Mouse (Mus musculus): ENCODE measurements around the gene Ifitm2.
"Not testable (repeated sequence)": the region's sequence is repeated elsewhere in the genome, so short reads cannot be mapped to it uniquely, and the experiment has no call there.

Ifitm2 gene

DNA sequence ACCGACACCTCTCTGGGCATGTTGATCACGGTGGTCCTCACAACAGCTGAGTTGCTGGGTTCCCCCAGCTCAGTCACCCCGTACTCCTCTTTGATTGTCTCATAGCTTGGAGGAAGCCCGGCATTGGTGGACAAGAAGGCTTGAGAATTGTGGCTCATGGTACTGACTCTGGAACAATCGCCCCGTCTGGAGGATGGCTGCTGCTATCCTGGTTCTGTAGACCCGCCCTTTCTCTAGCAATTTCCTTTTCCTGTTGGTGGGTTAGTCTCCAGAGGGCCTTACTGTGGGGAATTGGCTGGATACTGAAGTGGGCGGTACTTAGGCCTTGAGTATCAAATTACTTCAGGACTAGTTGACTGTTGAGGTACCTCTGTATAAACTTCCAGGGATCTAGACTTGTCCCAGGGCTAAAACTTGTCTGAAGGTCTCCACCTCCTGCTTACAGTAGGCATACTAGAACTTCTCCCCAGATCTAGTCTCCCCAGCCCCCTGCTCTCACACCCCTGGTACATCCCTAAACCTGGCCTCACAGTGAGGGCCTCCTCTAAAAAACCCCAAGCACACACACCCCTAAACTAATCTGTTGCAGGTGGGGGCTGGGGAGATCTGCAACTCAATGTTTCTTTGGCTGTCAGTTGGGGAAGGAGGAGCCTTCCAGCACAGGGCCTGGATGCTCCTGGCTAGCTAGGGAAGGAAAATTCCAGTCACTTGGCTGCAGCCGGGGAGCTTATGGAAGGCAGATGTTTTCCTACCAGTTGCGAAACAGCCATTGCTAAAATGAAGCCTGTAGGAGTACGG, at the start of gene Ifitm2, which contains the start of gene Gm45717:
Gene Ifitm2 (minus strand): TSS at position 230 of the 798 bp plus-strand sequence.
Gene Gm45717 (minus strand): TSS at position 180 of the 798 bp plus-strand sequence.
- peak; percentile 87 to 93 for DNase-seq

DNA sequence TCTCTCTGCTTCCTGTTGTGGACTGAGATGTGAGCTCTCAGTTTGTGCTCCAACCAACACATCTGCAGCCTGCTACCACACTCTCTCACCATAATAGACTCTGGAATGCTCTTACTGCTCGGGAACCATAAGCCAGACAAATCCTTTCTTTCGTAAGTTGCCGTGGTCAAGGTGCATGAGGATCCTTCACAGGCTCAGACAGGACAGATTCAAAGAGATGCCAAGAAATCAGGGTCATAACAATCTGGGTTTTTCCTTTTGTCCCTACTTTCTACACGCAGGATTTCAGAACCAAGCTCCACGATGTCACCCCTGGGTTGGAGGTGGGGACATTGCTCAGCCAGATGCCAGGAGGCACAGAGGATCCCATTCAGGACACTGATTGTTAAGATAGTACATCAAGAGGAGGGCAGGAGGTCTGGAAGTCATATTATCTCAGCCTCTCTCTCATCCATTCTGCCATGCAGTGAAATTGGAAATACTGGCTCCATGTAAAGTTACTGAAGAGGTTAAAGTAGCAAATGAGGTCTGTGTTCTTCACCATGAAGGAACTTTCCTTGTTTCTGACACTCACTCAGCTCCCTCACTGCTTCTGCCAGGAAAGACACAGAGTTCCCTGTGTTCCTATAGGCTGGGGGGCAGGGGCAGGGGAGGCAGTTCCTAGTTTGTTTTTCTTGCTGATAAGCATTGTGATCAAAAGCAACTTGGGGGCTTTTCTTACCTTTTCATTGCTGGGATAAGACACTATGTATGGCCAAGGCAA, 47.6 kb upstream of the Ifitm2 start:
- DNase-seq = no peak

DNA sequence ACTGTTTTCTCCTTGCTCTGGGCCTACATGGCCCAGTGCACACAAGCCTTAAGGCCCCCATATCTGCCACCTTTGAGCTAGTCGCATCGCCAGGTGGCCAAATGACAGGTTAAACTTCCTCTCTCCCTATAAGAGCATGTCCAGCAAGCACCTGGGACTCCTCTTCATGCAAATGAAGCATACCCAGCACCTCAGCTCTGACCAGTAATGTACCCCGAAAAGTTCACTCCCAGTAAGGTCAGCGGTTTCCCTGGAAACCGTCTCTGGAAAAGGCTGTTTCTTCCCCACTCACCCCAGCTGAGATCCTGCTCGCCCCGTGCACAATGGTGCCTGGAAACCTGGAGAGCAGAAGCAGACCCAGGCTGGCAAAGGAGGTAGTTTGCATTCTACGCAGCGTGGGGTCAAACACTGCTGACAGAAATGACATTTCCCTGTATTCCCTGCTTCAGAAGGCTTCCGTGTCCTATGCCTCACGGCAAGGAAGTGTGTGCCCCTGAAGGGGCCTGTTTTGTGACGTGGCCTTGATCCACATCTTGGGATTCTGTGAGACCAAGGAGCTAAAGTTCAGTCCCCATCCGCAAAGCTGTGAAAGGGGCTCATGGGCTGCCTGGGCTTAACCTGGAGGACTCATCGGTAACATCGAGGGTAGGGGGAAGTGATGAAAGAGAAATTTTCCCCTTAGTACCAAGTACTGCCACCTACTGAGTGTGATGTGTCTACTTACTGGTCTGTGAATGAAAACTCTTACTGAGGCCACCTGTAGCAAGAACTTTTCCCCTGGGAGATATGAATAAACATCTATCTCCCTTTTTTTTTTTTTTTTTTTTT, 45.3 kb upstream of the Ifitm2 start:
- no peak for DNase-seq

DNA sequence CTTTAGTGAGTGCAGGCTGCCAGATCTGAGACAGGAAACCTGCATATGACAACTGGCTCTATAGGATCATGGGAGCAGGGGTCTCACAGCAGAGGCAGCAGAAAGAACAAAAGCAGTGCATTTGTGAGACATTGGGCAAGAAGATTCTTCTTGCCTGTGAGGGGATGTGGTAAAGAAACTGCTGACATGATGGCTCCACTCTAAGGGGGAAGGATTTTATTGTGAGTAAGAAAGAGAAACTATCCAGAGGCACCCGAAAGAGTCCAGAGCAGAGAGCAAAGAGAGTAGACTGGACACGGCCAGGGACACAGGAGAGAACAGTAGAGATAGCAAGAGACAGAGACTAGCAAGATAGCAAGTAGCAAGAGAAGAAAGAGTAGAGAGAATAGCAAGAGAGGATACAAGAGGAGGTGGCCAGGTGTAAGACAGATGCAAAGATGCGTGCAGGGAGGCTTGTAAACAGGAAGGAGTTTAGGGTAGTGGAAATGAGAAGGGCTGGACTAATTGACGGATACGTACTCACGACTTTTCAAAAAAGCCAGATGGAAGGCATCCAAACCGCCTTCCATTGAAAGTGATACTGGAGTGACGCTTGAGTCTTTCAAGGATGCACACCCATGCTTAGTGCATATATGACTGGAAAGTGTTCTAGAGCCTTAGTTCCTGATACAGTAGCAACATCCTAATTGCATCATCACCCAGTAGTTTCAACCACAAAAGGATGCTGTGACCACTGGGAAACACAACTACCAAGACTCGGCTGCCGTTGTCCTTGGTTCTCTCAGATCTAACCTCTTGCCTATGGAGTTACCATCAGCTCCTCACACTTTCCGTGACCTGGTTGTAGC, 43.3 kb upstream of the Ifitm2 start:
- DNase-seq = no peak

DNA sequence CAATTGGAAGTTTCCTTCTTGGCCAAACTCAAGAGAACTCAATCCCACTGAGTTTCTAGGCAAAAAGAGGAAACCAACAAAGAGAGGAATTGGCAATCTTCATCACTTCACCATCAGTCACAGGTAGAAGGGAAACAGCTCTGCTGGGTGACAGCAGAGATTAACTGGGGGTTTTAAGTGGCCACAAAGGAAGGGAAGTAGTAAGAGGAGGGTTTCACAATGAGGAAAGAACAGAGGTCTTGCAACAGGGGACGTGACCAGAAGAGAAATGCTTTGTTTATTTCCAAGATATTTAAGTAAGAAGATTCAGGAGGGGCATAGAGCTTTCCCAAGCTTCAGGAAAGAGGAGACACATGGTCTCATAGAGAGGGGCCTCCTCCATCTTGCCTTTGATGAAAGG, 42.0 kb upstream of the Ifitm2 start:
- no peak for DNase-seq

DNA sequence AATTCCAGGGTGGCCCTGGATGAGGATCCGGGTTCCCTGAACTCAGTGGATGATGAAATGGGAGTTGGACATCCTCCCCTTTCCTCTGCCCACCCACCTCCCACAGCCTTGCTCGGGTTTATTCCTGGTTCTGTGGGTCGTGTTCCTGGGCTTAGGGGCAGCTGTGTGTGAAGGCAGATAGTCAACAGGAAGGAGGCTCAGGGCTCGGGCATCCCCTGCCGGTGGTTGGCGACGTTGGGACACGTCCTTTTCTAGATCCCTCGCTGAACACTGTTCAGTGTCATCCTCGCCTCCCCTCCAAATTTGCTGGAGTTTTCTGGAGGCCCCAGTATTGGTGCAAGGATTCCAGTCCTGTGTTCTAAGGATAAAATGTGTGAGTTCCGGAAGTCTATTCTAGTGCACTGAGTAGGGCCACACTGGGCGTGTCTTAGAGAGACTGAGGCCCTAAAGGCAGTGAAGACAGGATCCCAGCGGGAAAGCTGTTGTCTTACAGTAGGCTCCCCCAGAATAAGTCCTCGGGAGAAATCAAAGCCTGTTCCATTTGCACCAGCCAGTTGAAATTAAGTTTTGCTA, 35.4 kb upstream of the Ifitm2 start:
- no peak for DNase-seq

DNA sequence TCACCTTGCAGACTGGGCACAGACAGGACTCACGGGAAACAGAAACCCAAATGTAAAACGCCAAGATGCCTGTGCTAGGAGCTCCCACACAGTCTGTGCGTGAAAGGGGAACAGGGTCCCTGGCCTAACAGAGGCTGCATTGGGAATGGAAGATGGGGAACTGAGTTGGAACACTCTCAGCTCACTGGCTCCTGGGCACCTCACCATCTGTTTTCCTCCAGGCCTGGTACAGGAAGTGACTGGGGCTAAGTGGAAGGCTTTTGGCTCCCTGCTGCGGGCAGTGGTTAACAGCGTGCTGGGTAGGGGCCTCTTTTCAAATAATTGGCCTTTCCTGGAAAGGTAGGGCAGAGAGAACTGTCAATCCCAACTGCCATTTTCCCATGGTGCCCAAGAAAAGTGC, 34.8 kb upstream of the Ifitm2 start:
- no peak for DNase-seq

DNA sequence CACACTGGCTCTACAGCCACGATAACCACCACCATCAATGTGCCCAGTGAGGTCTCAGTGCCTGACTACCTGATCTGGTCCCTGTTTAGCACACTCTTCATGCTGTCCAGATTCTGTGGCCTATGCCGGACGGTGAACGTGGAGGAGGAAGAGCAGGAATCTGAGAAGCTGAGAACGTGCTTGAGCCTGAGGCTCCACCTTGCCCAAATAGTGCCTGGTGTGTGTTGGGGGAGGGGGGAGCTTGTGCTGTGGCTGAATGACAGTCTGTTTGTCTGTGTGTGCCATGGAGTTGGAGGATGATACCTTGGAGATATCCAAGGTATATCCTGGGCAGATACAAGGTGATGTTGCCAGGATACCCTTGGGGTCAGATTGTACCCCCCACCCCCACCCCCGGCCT, 34.4 kb upstream of the Ifitm2 start:
- no peak for DNase-seq

DNA sequence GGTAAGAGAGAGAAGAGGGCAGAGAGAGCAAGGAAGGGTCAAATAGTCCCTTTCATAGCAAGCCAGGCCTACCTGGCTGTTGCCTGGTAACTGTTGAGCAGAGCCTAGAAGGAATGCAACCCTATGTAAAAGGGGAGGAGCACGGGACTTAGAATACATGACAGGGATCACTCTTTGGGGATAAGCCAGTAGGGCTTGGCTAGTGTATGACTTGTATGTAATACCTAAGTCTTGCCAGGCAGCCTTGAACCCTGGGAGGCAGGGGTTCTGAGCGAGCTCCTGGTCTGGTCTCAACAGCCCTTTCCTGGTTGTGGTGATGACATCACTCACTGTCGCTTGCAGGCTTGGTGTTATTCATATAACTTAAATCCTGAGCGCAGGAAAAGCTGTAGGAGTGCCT, 33.2 kb upstream of the Ifitm2 start:
- no peak for DNase-seq

DNA sequence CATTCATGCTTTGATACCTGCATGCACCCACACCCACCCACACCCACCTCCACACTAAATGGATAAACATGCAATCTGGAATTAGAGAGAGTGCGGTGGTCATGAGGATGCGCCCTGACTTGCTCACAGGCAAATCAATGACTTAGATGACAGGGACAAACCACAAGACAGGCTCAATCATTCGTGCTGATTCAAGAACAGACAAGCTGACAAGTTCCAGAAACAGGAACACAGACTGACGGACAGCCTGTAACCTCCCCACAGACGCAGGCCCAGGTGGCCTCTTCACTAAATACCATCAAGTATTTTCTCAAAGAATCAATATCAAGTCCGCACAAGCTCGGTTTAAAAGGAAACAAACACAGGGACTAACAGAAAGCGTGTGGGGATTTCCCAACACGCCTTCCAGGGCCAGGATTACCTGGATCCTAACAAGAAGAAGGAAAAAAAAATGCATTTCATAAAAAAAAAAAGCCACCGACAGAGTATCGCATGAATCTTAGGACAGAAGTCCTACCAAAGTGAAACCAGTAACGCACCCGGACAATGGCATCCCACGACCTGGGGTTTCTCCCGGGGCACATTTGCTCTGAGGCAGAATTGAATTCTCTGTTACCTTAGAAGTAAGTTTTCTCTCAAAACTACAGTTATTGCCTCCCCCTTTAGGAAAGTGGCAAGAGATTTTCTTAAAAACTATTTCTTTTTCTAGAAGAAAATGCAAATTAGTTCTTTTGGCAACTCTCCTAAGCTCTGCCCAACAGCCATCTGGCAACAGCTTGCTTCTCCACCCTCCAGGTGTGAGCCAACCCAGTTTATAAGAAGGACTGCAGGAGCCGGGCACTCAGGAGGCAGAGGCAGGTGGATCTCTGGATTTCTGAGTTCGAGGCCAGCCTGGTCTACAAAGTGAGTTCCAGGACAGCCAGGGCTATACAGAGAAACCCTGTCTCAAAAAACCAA, 31.7 kb upstream of the Ifitm2 start:
- no peak for DNase-seq

DNA sequence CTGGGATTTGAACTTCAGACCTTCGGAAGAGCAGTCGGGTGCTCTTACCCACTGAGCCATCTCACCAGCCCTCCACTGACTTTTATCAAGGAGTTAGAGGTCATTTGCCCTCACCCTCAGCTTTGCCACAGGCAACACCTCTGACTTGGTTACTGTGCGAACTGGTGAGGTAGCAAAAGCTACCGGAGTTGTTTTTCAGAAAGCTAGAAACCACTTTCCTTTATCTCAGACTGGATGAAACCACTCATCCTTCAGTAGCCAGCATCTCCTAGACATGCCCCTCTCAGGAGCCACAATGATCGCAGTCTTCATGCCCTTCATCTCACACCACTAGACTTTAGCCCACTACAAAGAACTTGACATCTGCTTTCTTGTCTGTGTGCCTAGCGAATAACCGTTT, 27.2 kb upstream of the Ifitm2 start:
- DNase-seq = no peak

DNA sequence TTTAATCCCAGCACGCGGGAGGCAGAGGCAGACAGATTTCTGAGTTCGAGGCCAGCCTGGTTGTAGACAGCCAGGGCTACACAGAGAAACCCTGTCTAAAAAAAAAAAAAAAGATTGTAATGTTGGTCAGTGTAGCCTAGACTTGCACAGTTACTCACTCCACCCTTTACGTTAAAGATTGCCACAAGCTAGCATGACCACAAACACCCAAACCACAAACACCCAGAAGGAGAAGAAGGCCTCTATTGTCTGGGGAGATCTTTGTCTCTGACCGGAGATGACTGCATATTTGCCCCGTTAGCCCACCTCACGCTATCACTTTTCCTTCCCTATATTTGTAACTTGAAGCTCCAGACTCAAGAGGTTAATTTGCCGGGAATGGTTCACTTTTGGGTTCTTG, 25.9 kb upstream of the Ifitm2 start:
- DNase-seq = no peak

DNA sequence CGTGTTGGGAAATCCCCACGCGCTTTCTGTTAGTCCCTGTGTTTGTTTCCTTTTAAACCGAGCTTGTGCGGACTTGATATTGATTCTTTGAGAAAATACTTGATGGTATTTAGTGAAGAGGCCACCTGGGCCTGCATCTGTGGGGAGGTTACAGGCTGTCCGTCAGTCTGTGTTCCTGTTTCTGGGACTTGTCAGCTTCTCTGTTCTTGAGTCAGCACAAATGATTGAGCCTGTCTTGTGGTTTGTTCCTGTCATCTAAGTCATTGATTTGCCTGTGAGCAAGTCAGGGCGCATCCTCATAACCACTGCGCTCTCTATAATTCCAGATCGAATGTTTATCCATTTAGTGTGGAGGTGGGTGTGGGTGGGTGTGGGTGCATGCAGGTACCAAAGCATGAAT, 20.9 kb upstream of the Ifitm2 start:
- not testable (repeated sequence) for DNase-seq

DNA sequence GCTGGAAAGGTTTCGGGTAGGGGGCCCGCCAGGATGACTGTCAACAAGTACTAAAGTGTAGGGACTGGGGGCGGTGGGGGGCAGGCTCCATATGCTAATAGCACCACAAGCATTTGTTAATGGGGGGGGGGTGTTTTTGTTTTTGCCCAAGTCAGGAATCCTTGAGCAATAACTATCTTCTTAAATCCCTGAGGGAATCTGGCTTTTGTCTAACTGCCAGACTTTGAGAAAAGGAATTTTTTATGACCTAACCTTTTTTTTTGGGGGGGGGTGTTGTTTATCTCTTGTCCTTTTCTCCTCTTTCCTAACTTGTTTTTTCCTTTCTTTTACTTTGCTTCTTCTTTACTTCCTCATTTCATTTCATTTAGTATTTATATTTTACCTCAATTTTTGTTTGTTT, 19.7 kb upstream of the Ifitm2 start:
- DNase-seq = no peak

DNA sequence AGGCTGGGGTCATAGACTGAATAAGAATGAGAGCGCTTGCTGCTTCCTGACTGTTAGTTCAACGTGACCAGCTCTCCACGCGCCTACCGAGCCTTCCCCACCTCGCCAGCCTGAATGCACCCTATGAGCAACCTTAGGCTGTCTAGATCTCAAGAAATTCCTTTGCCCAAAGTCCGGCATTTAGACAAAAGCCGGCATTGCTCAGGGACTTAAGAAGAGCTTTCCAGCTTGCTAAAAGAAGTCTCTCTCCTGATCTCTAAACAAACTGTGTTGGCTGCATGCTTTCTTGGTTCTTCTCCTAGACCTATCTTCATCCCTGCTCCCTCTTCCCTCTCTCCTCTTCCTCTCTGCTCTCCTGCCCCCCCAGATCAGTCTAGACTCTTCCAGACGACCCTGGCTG, 19.2 kb upstream of the Ifitm2 start:
- DNase-seq = no peak

DNA sequence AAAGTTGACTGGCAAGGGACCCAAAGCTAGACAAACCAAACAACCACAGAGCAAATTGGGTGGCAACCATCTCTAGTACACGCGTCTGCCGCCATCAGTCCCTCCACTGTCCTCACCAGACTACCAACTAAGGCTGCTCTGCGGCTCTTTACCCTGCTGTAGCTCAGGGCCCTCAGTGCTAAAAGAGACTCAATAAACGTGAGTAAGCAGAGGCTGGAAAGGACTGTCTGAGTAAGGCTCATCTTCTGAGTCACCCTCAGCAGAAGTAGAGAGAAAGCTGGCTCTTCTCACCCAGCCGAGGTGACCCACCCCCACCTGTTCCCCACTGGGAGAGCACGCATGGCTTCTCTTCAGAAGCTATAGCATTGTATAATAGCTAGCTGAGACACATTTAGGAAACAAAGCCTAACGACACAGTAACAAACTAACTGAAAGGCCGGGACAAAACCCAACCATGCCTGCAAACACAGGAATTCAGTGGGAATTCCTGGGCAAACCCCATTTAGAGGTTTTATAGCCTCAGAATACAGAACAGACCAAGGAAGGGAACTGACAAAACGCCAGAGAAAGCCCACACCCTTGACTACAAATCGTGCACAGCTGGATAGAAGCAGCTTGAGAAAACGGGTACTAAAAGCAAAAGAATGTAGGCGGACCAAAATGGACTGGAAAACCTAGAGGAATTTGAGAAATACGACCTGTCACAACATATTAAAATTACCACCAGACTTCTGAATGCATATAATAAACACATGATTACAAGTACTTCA, 17.8 kb upstream of the Ifitm2 start:
- DNase-seq = no peak

DNA sequence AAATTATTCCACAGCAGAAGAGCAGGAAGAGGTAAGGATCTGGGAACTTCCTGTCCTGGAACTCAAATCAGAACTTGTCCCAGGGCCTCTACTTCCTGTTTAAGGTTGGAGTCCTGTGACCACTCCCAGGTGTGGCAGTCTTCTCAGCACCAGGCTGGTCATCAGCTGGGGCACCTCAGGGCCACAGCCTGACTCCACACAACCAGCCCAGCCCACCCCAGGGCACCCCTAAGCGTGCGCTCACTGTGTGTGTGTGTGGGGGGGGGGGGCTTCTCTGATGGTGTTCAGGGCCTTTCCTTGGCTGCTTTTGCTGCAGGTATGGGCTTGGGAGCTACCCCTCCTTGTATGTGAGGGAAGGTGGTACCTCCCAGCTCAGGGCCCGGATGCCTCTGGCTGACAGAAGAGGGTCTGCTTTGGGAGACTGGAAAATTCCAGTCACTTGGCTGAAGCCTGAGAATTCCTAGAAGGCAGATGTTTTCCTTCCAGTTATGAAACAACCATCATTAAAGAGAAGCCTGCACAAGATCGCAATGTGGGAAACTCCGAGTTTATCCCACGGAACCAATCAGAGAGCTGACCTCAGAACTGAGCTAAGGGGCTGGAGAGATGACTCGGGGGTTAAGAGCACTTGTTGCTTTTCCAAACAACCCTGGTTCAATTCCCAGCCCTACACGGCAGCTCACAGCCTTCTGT, 15.8 kb upstream of the Ifitm2 start:
- no peak for DNase-seq

DNA sequence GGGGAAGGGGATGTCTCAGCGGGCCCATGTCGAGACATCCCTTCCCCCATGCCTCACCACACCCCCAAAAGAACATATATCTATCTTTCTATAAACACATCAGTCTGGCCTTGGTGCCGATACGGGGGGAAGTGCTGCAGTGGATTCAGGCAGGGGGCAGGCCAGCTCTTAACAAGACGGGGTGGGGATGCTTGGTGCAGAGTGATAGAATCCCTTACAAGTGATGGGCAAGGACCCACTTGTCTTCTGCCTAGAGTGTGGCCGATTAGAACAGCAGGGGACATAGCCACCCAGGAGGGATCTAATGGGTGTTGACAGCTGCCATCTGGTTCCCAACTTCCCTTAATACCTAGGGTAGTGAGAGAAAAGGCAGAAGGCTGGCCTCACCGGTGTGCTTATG, 15.1 kb upstream of the Ifitm2 start:
- no peak for DNase-seq

DNA sequence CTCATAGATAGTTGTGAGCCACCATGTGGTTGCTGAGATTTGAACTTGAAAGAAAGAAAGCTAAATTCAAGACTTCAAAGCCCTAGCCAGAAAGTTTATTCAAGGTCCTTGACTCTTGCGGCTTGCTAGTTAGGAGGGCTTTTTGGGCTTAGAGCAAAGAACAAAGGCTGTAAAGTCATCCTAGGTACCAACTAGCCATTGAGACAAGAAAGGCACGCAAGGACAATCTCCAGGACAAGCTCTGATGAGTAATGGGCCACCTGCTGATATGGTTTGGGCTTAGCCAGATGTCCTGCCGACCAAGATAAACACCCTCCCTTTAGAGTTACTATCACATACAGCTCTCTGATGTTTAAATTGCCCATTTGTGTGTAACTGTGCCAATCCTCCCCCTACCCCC, 12.9 kb upstream of the Ifitm2 start:
- DNase-seq = not testable (repeated sequence)
